Mouse (Mus musculus): ENCODE measurements around the gene Agr3. TPM values are rescaled to one million over a fixed set of nuclear protein-coding genes. Genes with fewer than 3 reads are reported as not detected.

Gene Agr3
- polyA plus RNA-seq, 1 experiment from 2014 or later, result not detected

DNA sequence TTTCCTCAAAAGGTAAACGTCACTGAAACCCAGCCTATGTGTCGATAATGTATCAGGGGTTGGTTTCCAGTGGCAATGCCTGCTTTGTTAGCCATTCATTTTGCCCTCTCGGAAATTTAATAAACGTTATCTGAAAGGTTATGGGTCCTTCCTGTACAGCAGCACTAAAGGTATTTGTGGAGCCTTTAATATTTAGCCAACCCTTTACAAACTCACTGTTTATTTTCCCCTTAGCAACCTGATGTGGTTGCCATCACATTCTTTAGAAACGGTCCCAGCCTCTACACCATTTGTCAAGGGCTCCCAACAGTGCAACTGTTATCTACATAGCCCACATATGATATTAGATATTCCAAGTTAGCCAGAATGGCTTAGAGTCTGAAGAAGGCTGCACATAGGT lies 54.2 kb downstream of the Agr3 start:
- no peaks in the 10 kb centered on the region for H3K9me3 ChIP-seq (ENCODE audit: low read length)
- no peak overlapping the region for H3K4me3 ChIP-seq (ENCODE audit: low read depth, low read length)
- H3K27me3 ChIP-seq (ENCODE audit: insufficient read depth, low read length), result 0 out of 2 replicates have a peak, but pooled peaks cover 4% of the 10 kb centered on the region
- no peak for DNase-seq
- no peak overlapping the region for H3K9ac ChIP-seq (replicated peaks)
- H3K36me3 ChIP-seq (replicated peaks; ENCODE audit: insufficient read depth, low read length), result no peaks in the 10 kb centered on the region
- peaks cover 7% of the 10 kb centered on the region; the same call in 1 of the 2 replicates for H3K4me1 ChIP-seq (ENCODE audit: insufficient read depth)
- WGBS (ENCODE audit: insufficient replicate concordance), result 62% methylated on average over 5 of the region's 5 CpGs
- TF ChIP-seq CTCF (IDR thresholded peaks at IDR 0.05; ENCODE audit: low read depth) (no peak), EP300 (IDR thresholded peaks at IDR 0.05; ENCODE audit: low read depth) (no peak)
- ATAC-seq, result no peak
- H3K4me2 ChIP-seq (ENCODE audit: low read depth, low read length), result no peak overlapping the region
- no peak overlapping the region for H3K27ac ChIP-seq (ENCODE audit: low read depth)

DNA sequence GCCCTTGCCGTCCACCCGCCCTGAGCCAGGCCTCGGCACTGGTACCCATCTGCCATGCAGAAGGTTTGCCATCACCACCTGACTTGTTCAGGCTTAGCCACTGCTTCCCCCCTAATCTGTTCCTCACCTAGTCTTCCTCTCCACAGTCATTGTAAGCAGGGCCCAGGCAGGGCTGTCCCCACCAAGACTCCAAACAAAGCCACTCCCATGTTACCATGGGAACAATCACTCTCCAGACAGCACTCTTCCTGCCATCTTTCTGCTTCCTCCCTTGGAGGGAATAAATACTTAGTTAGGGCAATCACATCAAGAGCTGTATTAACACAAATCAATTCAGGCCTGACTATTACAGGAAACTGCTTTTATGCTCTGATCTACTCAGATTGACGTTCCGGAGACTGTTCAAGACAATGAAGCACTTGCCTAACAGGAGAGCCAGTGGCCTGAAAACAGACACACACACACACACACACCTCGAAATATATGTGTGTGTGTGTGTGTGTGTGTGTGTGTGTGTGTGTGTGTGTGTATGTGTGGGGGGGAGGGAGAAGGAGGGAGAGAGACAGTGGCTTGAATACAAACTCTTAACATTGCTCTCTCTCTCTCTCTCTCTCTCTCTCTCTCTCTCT lies 56.4 kb downstream of the Agr3 start:
- Histone ChIP-seq H3K9me3 (ENCODE audit: low read length) (no peaks in the 10 kb centered on the region), H3K4me2 (ENCODE audit: low read depth, low read length) (no peak overlapping the region), H3K4me1 (ENCODE audit: insufficient read depth) (peaks cover 7% of the 10 kb centered on the region; the same call in 1 of the 2 replicates), H3K4me3 (ENCODE audit: low read depth, low read length) (no peak overlapping the region), H3K9ac (replicated peaks) (no peak overlapping the region), H3K27me3 (ENCODE audit: insufficient read depth, low read length) (0 out of 2 replicates have a peak, but pooled peaks cover 4% of the 10 kb centered on the region), H3K36me3 (replicated peaks; ENCODE audit: insufficient read depth, low read length) (no peaks in the 10 kb centered on the region), H3K27ac (ENCODE audit: low read depth) (no peak overlapping the region)
- peak; percentile 65 for ATAC-seq
- TF ChIP-seq CTCF (IDR thresholded peaks at IDR 0.05; ENCODE audit: low read depth) (no peak), EP300 (IDR thresholded peaks at IDR 0.05; ENCODE audit: low read depth) (no peak)
- DNase-seq, result no peak
- 16% methylated on average over 6 of the region's 6 CpGs for WGBS (ENCODE audit: insufficient replicate concordance)

DNA sequence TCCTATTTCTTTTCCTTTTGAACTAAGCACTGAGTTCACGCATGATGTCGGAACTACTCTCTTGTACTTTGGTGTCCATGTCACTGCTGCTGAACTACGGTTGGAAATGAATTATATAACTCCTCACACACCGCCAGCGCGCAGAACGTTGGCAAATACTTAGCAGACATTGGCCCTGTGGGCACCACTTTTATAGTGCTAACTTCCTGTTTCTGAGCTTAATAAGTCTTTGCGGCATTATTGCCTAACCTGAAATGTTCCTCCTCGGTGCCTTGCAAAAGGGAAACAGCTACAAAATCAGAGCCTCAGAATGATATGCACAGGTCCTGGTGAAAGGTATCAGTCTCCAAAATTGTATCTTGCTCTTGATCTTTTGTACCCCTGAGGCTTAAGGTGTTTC lies 58.1 kb downstream of the Agr3 start:
- Histone ChIP-seq H3K4me1 (ENCODE audit: insufficient read depth) (peaks cover 7% of the 10 kb centered on the region; the same call in 1 of the 2 replicates), H3K27me3 (ENCODE audit: insufficient read depth, low read length) (0 out of 2 replicates have a peak, but pooled peaks cover 4% of the 10 kb centered on the region), H3K9me3 (ENCODE audit: low read length) (no peaks in the 10 kb centered on the region), H3K4me3 (ENCODE audit: low read depth, low read length) (no peak overlapping the region), H3K4me2 (ENCODE audit: low read depth, low read length) (0 out of 2 replicates have a peak overlapping the region, but pooled peaks have one; percentile 24), H3K27ac (ENCODE audit: low read depth) (no peak overlapping the region), H3K36me3 (replicated peaks; ENCODE audit: insufficient read depth, low read length) (no peaks in the 10 kb centered on the region), H3K9ac (replicated peaks) (no peak overlapping the region)
- DNase-seq, result no peak
- WGBS (ENCODE audit: insufficient replicate concordance), result 44% methylated on average over 9 of the region's 9 CpGs
- no peak for ATAC-seq
- TF ChIP-seq EP300 (IDR thresholded peaks at IDR 0.05; ENCODE audit: low read depth) (no peak), CTCF (IDR thresholded peaks at IDR 0.05; ENCODE audit: low read depth) (no peak)

DNA sequence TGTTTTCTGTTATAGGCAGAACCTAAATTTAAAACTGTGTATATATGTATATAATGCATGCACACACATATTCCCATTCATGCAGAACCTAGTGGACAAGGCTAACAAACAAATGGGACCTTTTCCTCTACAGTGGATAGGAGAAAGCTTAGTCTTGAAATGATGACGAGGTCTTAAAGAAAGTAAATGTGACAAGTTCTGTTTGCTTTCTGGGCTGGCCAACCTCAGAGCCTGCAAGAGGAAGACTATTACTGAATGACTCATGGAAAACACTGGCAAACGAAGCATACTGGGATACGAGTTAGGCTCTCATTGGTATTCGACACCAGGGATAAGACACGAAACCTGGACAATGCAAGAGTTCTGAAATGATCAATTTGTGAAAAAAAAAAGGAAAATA lies 59.3 kb downstream of the Agr3 start:
- WGBS (ENCODE audit: insufficient replicate concordance), result 82% methylated on average over 5 of the region's 5 CpGs
- Histone ChIP-seq H3K4me1 (ENCODE audit: insufficient read depth) (peaks cover 7% of the 10 kb centered on the region; the same call in 1 of the 2 replicates), H3K27ac (ENCODE audit: low read depth) (no peak overlapping the region), H3K9me3 (ENCODE audit: low read length) (no peaks in the 10 kb centered on the region), H3K27me3 (ENCODE audit: insufficient read depth, low read length) (no peaks in the 10 kb centered on the region), H3K4me2 (ENCODE audit: low read depth, low read length) (no peak overlapping the region), H3K4me3 (ENCODE audit: low read depth, low read length) (no peak overlapping the region), H3K9ac (replicated peaks) (no peak overlapping the region), H3K36me3 (replicated peaks; ENCODE audit: insufficient read depth, low read length) (no peaks in the 10 kb centered on the region)
- DNase-seq (no peak), ATAC-seq (no peak)
- TF ChIP-seq CTCF (IDR thresholded peaks at IDR 0.05; ENCODE audit: low read depth) (no peak), EP300 (IDR thresholded peaks at IDR 0.05; ENCODE audit: low read depth) (no peak)

DNA sequence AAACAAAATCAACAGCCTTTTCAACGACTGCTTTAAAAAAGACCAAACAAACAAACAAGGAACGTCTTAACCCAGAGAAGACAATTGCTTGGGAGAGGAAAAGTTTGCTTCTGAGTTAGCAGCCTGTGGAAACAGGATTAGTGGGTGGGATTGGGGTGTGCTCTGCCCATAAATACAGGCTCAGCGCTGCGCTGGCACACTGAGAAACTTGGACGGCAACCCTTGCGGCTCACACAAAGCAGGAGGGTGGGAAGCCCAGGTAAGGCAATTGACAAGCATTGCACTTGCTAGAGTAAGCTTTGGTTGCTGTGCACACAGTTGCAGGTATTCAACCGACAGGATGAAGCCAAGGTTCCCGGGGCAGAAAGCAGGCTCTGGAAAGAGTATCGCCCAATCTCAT lies 67.3 kb downstream of the Agr3 start, which contains the start of gene Agr2:
TSS of gene Agr2 (plus strand) at position 197 of the 400 bp plus-strand sequence.
- H3K4me1 ChIP-seq (ENCODE audit: insufficient read depth), result no peaks in the 10 kb centered on the region
- no peaks in the 10 kb centered on the region for H3K36me3 ChIP-seq (replicated peaks; ENCODE audit: insufficient read depth, low read length)
- H3K4me2 ChIP-seq (ENCODE audit: low read depth, low read length), result no peak within 1 kb of the TSS
- no peak within 1 kb of the TSS for H3K9ac ChIP-seq (replicated peaks)
- no peak within 1 kb of the TSS for H3K27ac ChIP-seq (ENCODE audit: low read depth)
- no peaks in the 10 kb centered on the region for H3K9me3 ChIP-seq (ENCODE audit: low read length)
- TF ChIP-seq CTCF (IDR thresholded peaks at IDR 0.05; ENCODE audit: low read depth) (no peak), EP300 (IDR thresholded peaks at IDR 0.05; ENCODE audit: low read depth) (no peak)
- ATAC-seq (no peak), DNase-seq (no peak)
- 63% methylated on average over 9 of the region's 9 CpGs for WGBS (ENCODE audit: insufficient replicate concordance)
- H3K4me3 ChIP-seq (ENCODE audit: low read depth, low read length), result no peak within 1 kb of the TSS
- no peaks in the 10 kb centered on the region for H3K27me3 ChIP-seq (ENCODE audit: insufficient read depth, low read length)

DNA sequence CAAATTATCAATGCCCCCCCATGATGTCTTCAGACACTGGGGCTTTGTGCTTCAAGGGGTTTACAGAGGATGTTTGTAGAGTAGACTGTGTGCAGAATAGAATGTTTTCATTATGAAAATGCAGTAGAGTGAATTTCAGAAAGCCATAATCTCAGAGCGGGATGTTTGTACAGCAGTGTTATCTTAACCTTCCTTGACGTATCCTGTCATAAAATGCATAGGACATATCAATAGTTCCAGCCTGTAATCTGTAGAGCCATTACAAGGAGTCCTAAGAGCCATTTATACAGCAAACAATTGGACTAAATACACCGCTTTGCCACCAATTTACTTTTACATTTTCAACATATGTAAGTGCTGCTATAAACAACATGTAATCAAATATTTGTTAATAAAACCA lies 68.2 kb downstream of the Agr3 start:
- ATAC-seq, result no peak
- DNase-seq, result no peak
- Histone ChIP-seq H3K27me3 (ENCODE audit: insufficient read depth, low read length) (no peaks in the 10 kb centered on the region), H3K27ac (ENCODE audit: low read depth) (no peak overlapping the region), H3K36me3 (replicated peaks; ENCODE audit: insufficient read depth, low read length) (no peaks in the 10 kb centered on the region), H3K9me3 (ENCODE audit: low read length) (no peaks in the 10 kb centered on the region), H3K4me1 (ENCODE audit: insufficient read depth) (no peaks in the 10 kb centered on the region), H3K9ac (replicated peaks) (no peak overlapping the region), H3K4me3 (ENCODE audit: low read depth, low read length) (no peak overlapping the region), H3K4me2 (ENCODE audit: low read depth, low read length) (no peak overlapping the region)
- TF ChIP-seq EP300 (IDR thresholded peaks at IDR 0.05; ENCODE audit: low read depth) (no peak), CTCF (IDR thresholded peaks at IDR 0.05; ENCODE audit: low read depth) (no peak)
- 58% methylated on average over 3 of the region's 3 CpGs for WGBS (ENCODE audit: insufficient replicate concordance)

All from liver, postnatal 0 days (tissue).